11 mouse cellular contexts compared by ENCODE assay signal in the genomic region with DNA sequence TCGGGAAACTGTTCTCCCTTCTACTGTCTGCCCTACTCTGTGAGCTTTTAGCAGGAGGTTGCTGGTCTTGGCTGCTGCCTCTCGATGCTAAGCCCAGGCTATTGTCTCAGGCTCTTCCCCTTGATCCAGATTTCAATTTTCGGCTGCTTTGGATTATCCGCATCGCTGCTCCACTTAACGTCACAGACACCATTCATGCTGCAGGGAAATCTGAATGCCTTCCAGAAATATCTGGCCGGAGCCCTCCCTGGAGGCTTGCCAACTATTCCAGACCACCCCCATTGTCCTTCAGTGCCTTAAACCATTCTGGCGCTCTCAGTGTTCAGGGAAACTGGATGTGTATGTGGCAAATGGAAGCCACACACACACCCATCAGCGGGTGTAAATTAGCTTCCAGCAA.
DNase-seq lines count a peak whose midpoint lies in the region; ATAC-seq and TF ChIP-seq lines count a peak whose summit lies in the region.
"Had no signal": no experiment of that assay in that cellular context is flagged by ENCODE, and none has a peak within 500 bp of the region (broad histone marks: within the 10 kb centered on the region; RNA-seq: fewer than 3 reads in every experiment).

No protein-coding gene starts in this region.

- no peaks in the 10 kb centered on the region for H3K9me3 ChIP-seq in limb, embryonic 14.5 days (ENCODE audit: control insufficient read depth, low read length)
- H3K9me3 ChIP-seq in limb, embryonic 10.5 days (replicated peaks), result no peaks in the 10 kb centered on the region
- no peaks in the 10 kb centered on the region for H3K9me3 ChIP-seq in forebrain, embryonic 13.5 days (replicated peaks)
- no peaks in the 10 kb centered on the region for H3K9me3 ChIP-seq in hindbrain, embryonic 14.5 days (ENCODE audit: control insufficient read depth, low read length)
- no peaks in the 10 kb centered on the region for H3K9me3 ChIP-seq in neural tube, embryonic 14.5 days (ENCODE audit: control insufficient read depth, low read length)
- H3K9me3 ChIP-seq: heart, embryonic 15.5 days had no signal

- no peaks in the 10 kb centered on the region for H3K27me3 ChIP-seq in limb, embryonic 14.5 days (ENCODE audit: control insufficient read depth, insufficient read depth, low read length)
- no peaks in the 10 kb centered on the region for H3K27me3 ChIP-seq in limb, embryonic 10.5 days (ENCODE audit: low read depth, poor library complexity, severe bottlenecking)
- H3K27me3 ChIP-seq in forebrain, embryonic 13.5 days, result 0 out of 2 replicates have a peak, but pooled peaks cover 2% of the 10 kb centered on the region
- no peaks in the 10 kb centered on the region for H3K27me3 ChIP-seq in hindbrain, embryonic 14.5 days (ENCODE audit: control insufficient read depth, insufficient read depth, low read length)
- no peaks in the 10 kb centered on the region for H3K27me3 ChIP-seq in neural tube, embryonic 14.5 days (ENCODE audit: control insufficient read depth, insufficient read depth, low read length)
- H3K27me3 ChIP-seq: heart, embryonic 15.5 days had no signal

- H3K36me3 ChIP-seq in limb, embryonic 14.5 days (ENCODE audit: control insufficient read depth, insufficient read depth, low read length), result no peaks in the 10 kb centered on the region
- H3K36me3 ChIP-seq in limb, embryonic 10.5 days, result no peaks in the 10 kb centered on the region
- no peaks in the 10 kb centered on the region for H3K36me3 ChIP-seq in forebrain, embryonic 13.5 days (ENCODE audit: poor library complexity, severe bottlenecking)
- no peaks in the 10 kb centered on the region for H3K36me3 ChIP-seq in hindbrain, embryonic 14.5 days (replicated peaks; ENCODE audit: control insufficient read depth, insufficient read depth)
- no peaks in the 10 kb centered on the region for H3K36me3 ChIP-seq in neural tube, embryonic 14.5 days (ENCODE audit: control insufficient read depth, insufficient read depth, low read length)
- H3K36me3 ChIP-seq: heart, embryonic 15.5 days had no signal

- no peaks in the 10 kb centered on the region for H3K4me1 ChIP-seq in limb, embryonic 14.5 days (ENCODE audit: control insufficient read depth, insufficient read depth, low read length)
- peaks cover 6% of the 10 kb centered on the region; the same call in 1 of the 2 replicates for H3K4me1 ChIP-seq in limb, embryonic 10.5 days
- H3K4me1 ChIP-seq in forebrain, embryonic 13.5 days, result peaks cover 19% of the 10 kb centered on the region
- H3K4me1 ChIP-seq in hindbrain, embryonic 14.5 days (replicated peaks; ENCODE audit: control insufficient read depth, insufficient read depth, low read length), result peaks cover 7% of the 10 kb centered on the region
- peaks cover 5% of the 10 kb centered on the region; the same call in 1 of the 2 replicates for H3K4me1 ChIP-seq in neural tube, embryonic 14.5 days (ENCODE audit: control insufficient read depth, insufficient read depth, low read length)

- no peak overlapping the region for H3K4me3 ChIP-seq in limb, embryonic 14.5 days (replicated peaks; ENCODE audit: low read length)
- no peak overlapping the region for H3K4me3 ChIP-seq in limb, embryonic 10.5 days
- no peak overlapping the region for H3K4me3 ChIP-seq in forebrain, embryonic 13.5 days
- H3K4me3 ChIP-seq in hindbrain, embryonic 14.5 days (replicated peaks; ENCODE audit: low read length), result no peak overlapping the region
- no peak overlapping the region for H3K4me3 ChIP-seq in neural tube, embryonic 14.5 days (ENCODE audit: low read depth, low read length)
- H3K4me3 ChIP-seq: heart, embryonic 15.5 days had no signal

- H3K27ac ChIP-seq in limb, embryonic 14.5 days (replicated peaks; ENCODE audit: low read depth, low read length), result no peak overlapping the region
- H3K27ac ChIP-seq in limb, embryonic 10.5 days, result no peak overlapping the region
- peak overlapping the region; percentile 25 for H3K27ac ChIP-seq in forebrain, embryonic 13.5 days
- H3K27ac ChIP-seq in hindbrain, embryonic 14.5 days, result 0 out of 2 replicates have a peak overlapping the region, but pooled peaks have one; percentile 17
- no peak overlapping the region for H3K27ac ChIP-seq in neural tube, embryonic 14.5 days (ENCODE audit: low read depth, low read length)
- H3K27ac ChIP-seq: heart, embryonic 15.5 days had no signal

- ATAC-seq in limb, embryonic 14.5 days (ENCODE audit: low FRiP score, low read depth), result no peak
- peak; percentile 86 for ATAC-seq in forebrain, embryonic 13.5 days
- peak; percentile 52; the same call in 1 of the 2 replicates for ATAC-seq in hindbrain, embryonic 14.5 days (ENCODE audit: low FRiP score)
- ATAC-seq in neural tube, embryonic 14.5 days (ENCODE audit: low read depth), result 0 out of 2 replicates have a peak, but pooled peaks have one; percentile 41
- ATAC-seq: liver, postnatal 0 days had no signal

- peak; percentile 12 for DNase-seq in limb, embryonic 14.5 days (ENCODE audit: low spot score)
- DNase-seq in limb, embryonic 10.5 days (ENCODE audit: low spot score), result no peak
- DNase-seq in hindbrain, embryonic 14.5 days (ENCODE audit: low spot score), result peak; percentile 77
- no peak for DNase-seq in gastrocnemius, postnatal 14 days
- DNase-seq in urinary bladder, postnatal 10 days (ENCODE audit: low spot score), result no peak
- DNase-seq: cerebellum, adult 2 months; kidney, adult 8-10 months; liver, postnatal 0 days had no signal

- intact Hi-C loops in gastrocnemius, postnatal 14 days (cut with DNase I; ENCODE audit: low total_unique reads), result loop anchor here (5.0 kb wide), 1 partner anchor 85 kb away; no protein-coding TSS in a partner anchor

- TF ChIP-seq POLR2A in limb, embryonic 14.5 days (IDR thresholded peaks at IDR 0.05; ENCODE audit: borderline replicate concordance, extremely low read depth, insufficient read depth, insufficient read length), result no peak

- 39% methylated on average over 9 of the region's 9 CpGs for WGBS in limb, embryonic 14.5 days
- 87% methylated on average over 9 of the region's 9 CpGs for WGBS in limb, embryonic 10.5 days
- WGBS in forebrain, embryonic 13.5 days, result 6% methylated on average over 9 of the region's 9 CpGs
- 19% methylated on average over 9 of the region's 9 CpGs for WGBS in hindbrain, embryonic 14.5 days
- WGBS in neural tube, embryonic 14.5 days, result 20% methylated on average over 9 of the region's 9 CpGs

- no peak overlapping the region for H3K9ac ChIP-seq in limb, embryonic 14.5 days (ENCODE audit: low read depth, low read length, severe bottlenecking)
- H3K9ac ChIP-seq in forebrain, embryonic 13.5 days, result no peak overlapping the region
- H3K9ac ChIP-seq in hindbrain, embryonic 14.5 days, result no peak overlapping the region
- no peak overlapping the region for H3K9ac ChIP-seq in neural tube, embryonic 14.5 days (replicated peaks; ENCODE audit: low read depth, low read length)
- H3K9ac ChIP-seq: heart, embryonic 15.5 days; liver, postnatal 0 days had no signal

- no peak overlapping the region for H3K4me2 ChIP-seq in limb, embryonic 14.5 days (replicated peaks; ENCODE audit: low read depth, low read length, severe bottlenecking)
- 0 out of 2 replicates have a peak overlapping the region, but pooled peaks have one; percentile 18 for H3K4me2 ChIP-seq in forebrain, embryonic 13.5 days
- H3K4me2 ChIP-seq in hindbrain, embryonic 14.5 days (replicated peaks), result no peak overlapping the region
- no peak overlapping the region for H3K4me2 ChIP-seq in neural tube, embryonic 14.5 days (ENCODE audit: low read depth, low read length)
- H3K4me2 ChIP-seq: heart, embryonic 15.5 days had no signal

Comparison
In these comparisons a context has a peak if more than half of its experiments do, and no peak if none do; other contexts are left out.
1. DNase-seq: peak in limb, embryonic 14.5 days (single experiment) and hindbrain, embryonic 14.5 days (single experiment); none in limb, embryonic 10.5 days (single experiment), gastrocnemius, postnatal 14 days (single experiment) and urinary bladder, postnatal 10 days (single experiment).
2. H3K27ac ChIP-seq: peak in forebrain, embryonic 13.5 days (single experiment) and hindbrain, embryonic 14.5 days (single experiment); none in limb, embryonic 14.5 days (single experiment), limb, embryonic 10.5 days (single experiment) and neural tube, embryonic 14.5 days (single experiment).